Mouse (Mus musculus) bone marrow macrophage, adult 2 months (primary cell): Measurements from ENCODE around the gene Crot. TPM values are rescaled to one million over a fixed set of nuclear protein-coding genes. Genes with fewer than 3 reads are reported as not detected.
"Not testable (repeated sequence)": the region's sequence is repeated elsewhere in the genome, so short reads cannot be mapped to it uniquely, and the experiment has no call there.

Experiments used
- H3K27ac ChIP-seq: 2 replicates; pipeline ENCODE4 v1.5.1; 2012; ENCODE audit warnings: low read depth, low read length; ENCODE audit not compliant: insufficient read depth
- H3K4me1 ChIP-seq: 2 replicates; pipeline ENCODE4 v1.6.1; 2012; ENCODE audit warnings: low read length; ENCODE audit not compliant: control insufficient read depth, insufficient read depth
- H3K4me3 ChIP-seq: 2 replicates; pipeline ENCODE4 v1.5.1; 2012; ENCODE audit warnings: mild to moderate bottlenecking, low read length, moderate library complexity; ENCODE audit not compliant: insufficient read depth
- CTCF ChIP-seq: IDR thresholded peaks from 2 replicates; pipeline ENCODE4 v1.5.1; 2012; ENCODE audit warnings: low read depth, mild to moderate bottlenecking, low read length, moderate library complexity
- POLR2A ChIP-seq: IDR thresholded peaks from 2 replicates; pipeline ENCODE4 v1.6.1; 2012; ENCODE audit warnings: mild to moderate bottlenecking, low read depth, low read length, borderline replicate concordance
- polyA plus RNA-seq: library from polyadenylated mRNA; stranded (reverse); fragments of >200 nt; gene quantifications from 2 replicates; pipeline ENCODE4 v1.2.4, GENCODE M21; 2012; ENCODE audit not compliant: missing spikeins, insufficient read depth, insufficient read length

Gene Crot
- polyA plus RNA-seq, 1 experiment: 32.0 TPM

GRCm38 (mm10) chr5:9034535-9034934, 37.4 kb upstream of the Crot start:
- TF ChIP-seq POLR2A (no peak), CTCF (no peak)
- Histone ChIP-seq H3K4me3 (no peak overlapping the region), H3K4me1 (peaks cover 8% of the 10 kb centered on the region), H3K27ac (no peak overlapping the region)

- Histone ChIP-seq H3K4me3 (no peak overlapping the region), H3K4me1 (peaks cover 12% of the 10 kb centered on the region), H3K27ac (no peak overlapping the region)
- no peak for TF ChIP-seq POLR2A
- TF ChIP-seq CTCF: no peak
Observed at GRCm38 (mm10) chr5:9033843-9034242, 36.7 kb upstream of the Crot start.

- H3K4me3 ChIP-seq: no peak overlapping the region
Observed at GRCm38 (mm10) chr5:9032641-9033040, 35.5 kb upstream of the Crot start.

GRCm38 (mm10) chr5:9032101-9032590, 35.0 kb upstream of the Crot start:
- H3K4me1 ChIP-seq: peaks cover 9% of the 10 kb centered on the region
- TF ChIP-seq POLR2A (no peak), CTCF (no peak)
- no peak overlapping the region for H3K4me3 ChIP-seq
- H3K27ac ChIP-seq: no peak overlapping the region

More at GRCm38 (mm10) chr5:9032641-9033040, 35.5 kb upstream of the Crot start:
- no peak overlapping the region for H3K27ac ChIP-seq
- H3K4me1 ChIP-seq: peaks cover 12% of the 10 kb centered on the region
- TF ChIP-seq CTCF: no peak
- TF ChIP-seq POLR2A: no peak

GRCm38 (mm10) chr5:9028266-9028841, 31.2 kb upstream of the Crot start:
- Histone ChIP-seq H3K4me3 (no peak overlapping the region), H3K27ac (no peak overlapping the region), H3K4me1 (peaks cover 9% of the 10 kb centered on the region)
- TF ChIP-seq POLR2A (no peak), CTCF (no peak)

- TF ChIP-seq CTCF (no peak), POLR2A (no peak)
- peak overlapping the region; percentile 33 for H3K27ac ChIP-seq
- H3K4me1 ChIP-seq: peaks cover 28% of the 10 kb centered on the region
- H3K4me3 ChIP-seq: no peak overlapping the region
Observed at GRCm38 (mm10) chr5:9015352-9015751, 18.2 kb upstream of the Crot start.

- peaks cover 30% of the 10 kb centered on the region for H3K4me1 ChIP-seq
- TF ChIP-seq CTCF: no peak
- TF ChIP-seq POLR2A: no peak
- no peak overlapping the region for H3K4me3 ChIP-seq
- H3K27ac ChIP-seq: no peak overlapping the region
Observed at GRCm38 (mm10) chr5:9014774-9015173, 17.6 kb upstream of the Crot start.

GRCm38 (mm10) chr5:9011374-9011773, 14.2 kb upstream of the Crot start:
- H3K4me1 ChIP-seq: peaks cover 30% of the 10 kb centered on the region
- TF ChIP-seq CTCF: no peak
- no peak for TF ChIP-seq POLR2A
- H3K27ac ChIP-seq: no peak overlapping the region
- no peak overlapping the region for H3K4me3 ChIP-seq

- H3K27ac ChIP-seq: no peak overlapping the region
- no peak overlapping the region for H3K4me3 ChIP-seq
- peaks cover 22% of the 10 kb centered on the region for H3K4me1 ChIP-seq
- TF ChIP-seq CTCF (no peak), POLR2A (no peak)
Observed at GRCm38 (mm10) chr5:9010166-9010565, 13.0 kb upstream of the Crot start.

GRCm38 (mm10) chr5:9006585-9006984, 9.5 kb upstream of the Crot start:
- not testable (repeated sequence) for H3K4me3 ChIP-seq, H3K27ac ChIP-seq, H3K4me1 ChIP-seq

- not testable (repeated sequence) for H3K27ac ChIP-seq, H3K4me3 ChIP-seq
Observed at GRCm38 (mm10) chr5:9000006-9000405, 2.9 kb upstream of the Crot start.

More at GRCm38 (mm10) chr5:9000006-9000405, 2.9 kb upstream of the Crot start:
- H3K4me1 ChIP-seq: not testable (repeated sequence)
